Mouse (Mus musculus) liver, embryonic 14.5 days (tissue): Measurements from ENCODE around the gene Leap2. TPM values are rescaled to one million over a fixed set of nuclear protein-coding genes. Genes with fewer than 3 reads are reported as not detected.

Experiments
- ATAC-seq: fragments of 200-750 bp; cut with Nextera tagmentation; 2 replicates; pipeline ENCODE4 v1.8.0; 2017; ENCODE audit warnings: moderate number of reproducible peaks, mild to moderate bottlenecking, moderate library complexity; ENCODE audit not compliant: insufficient read depth
- DNase-seq, 3 experiments: peaks; one replicate each; pipeline ENCODE4 v3.0.0-alpha.2; 2012 to 2013; ENCODE audit warnings: low read depth in 3 of 3, low spot score in 3 of 3
- H3K27ac ChIP-seq: fragments of 300-500 bp; sonication (generic); 2 replicates; pipeline ENCODE4 v1.5.1; 2014; ENCODE audit warnings: moderate library complexity, mild to moderate bottlenecking, control low read depth, inconsistent platforms
- H3K27me3 ChIP-seq: fragments of 300-500 bp; sonication (generic); 2 replicates; pipeline ENCODE4 v1.6.1; 2014; ENCODE audit warnings: mild to moderate bottlenecking, low read length, moderate library complexity; ENCODE audit not compliant: control insufficient read depth, insufficient read depth
- H3K36me3 ChIP-seq: fragments of 300-500 bp; sonication (generic); replicated peaks from 2 replicates; pipeline ENCODE4 v1.6.1; 2014; ENCODE audit warnings: low read depth; ENCODE audit not compliant: control insufficient read depth, insufficient read depth
- H3K4me1 ChIP-seq, 2 experiments: fragments of 200-500 bp in 1 of 2; fragments of 300-500 bp in 1 of 2; sonication (generic) in 1 of 2; replicated peaks; 2 replicates each; pipeline ENCODE4 v1.6.1; 2012 to 2014; ENCODE audit warnings: antibody characterized with exemption in 1 of 2, inconsistent platforms in 1 of 2, low read length in 1 of 2; ENCODE audit not compliant: control insufficient read depth in 2 of 2, insufficient read depth in 2 of 2
- H3K4me2 ChIP-seq: fragments of 300-500 bp; sonication (generic); 2 replicates; pipeline ENCODE4 v1.6.1; 2014; ENCODE audit warnings: low read depth, mild to moderate bottlenecking, control low read depth, moderate library complexity
- H3K4me3 ChIP-seq, 2 experiments: fragments of 200-500 bp in 1 of 2; fragments of 300-500 bp in 1 of 2; sonication (generic) in 1 of 2; 2 replicates each; pipeline ENCODE4 v1.5.1; 2012 to 2014; ENCODE audit warnings: low read depth in 2 of 2, low read length in 2 of 2, mild to moderate bottlenecking in 2 of 2, control low read depth in 1 of 2, inconsistent platforms in 1 of 2, moderate library complexity in 1 of 2; ENCODE audit not compliant: insufficient read depth in 1 of 2
- H3K9ac ChIP-seq: fragments of 300-500 bp; sonication (generic); replicated peaks from 2 replicates; pipeline ENCODE4 v1.6.1; 2014; ENCODE audit warnings: mild to moderate bottlenecking, control low read depth, moderate library complexity
- H3K9me3 ChIP-seq: fragments of 300-500 bp; sonication (generic); 2 replicates; pipeline ENCODE4 v1.6.1; 2016; ENCODE audit warnings: low read length, mixed read lengths; ENCODE audit not compliant: control insufficient read depth
- CTCF ChIP-seq: IDR thresholded peaks from 2 replicates; pipeline ENCODE4 v1.5.1; 2016; ENCODE audit warnings: antibody characterized with exemption, low read depth, control low read depth
- EP300 ChIP-seq: IDR thresholded peaks from 2 replicates; pipeline ENCODE4 v1.6.1; 2016; ENCODE audit warnings: antibody characterized with exemption, low read depth
- WGBS: fragments of 180-500 bp; shearing (Covaris S2); extraction: QIAGEN DNeasy Blood & Tissue Kit; methylation state at CpG from one replicate; pipeline ENCODE4 v1.1.7; 2014; ENCODE audit not compliant: insufficient replicate concordance; 5-methylcytosine and 5-hydroxymethylcytosine counted together
- polyA plus RNA-seq, 2 experiments: library from polyadenylated mRNA; depleted of rRNA in 1 of 2; stranded (reverse) in 1 of 2; unstranded in 1 of 2; fragments of >200 nt; fragmentation: Nextera tagmentation in 1 of 2; extraction: Ambion mirVana in 1 of 2; gene quantifications; 2 replicates each; pipeline versions ENCODE4 v1.2.1 to v1.2.3; 2012 to 2014

Leap2 gene
- polyA plus RNA-seq, 2 experiments = 16.3 to 42.7 TPM

DNA sequence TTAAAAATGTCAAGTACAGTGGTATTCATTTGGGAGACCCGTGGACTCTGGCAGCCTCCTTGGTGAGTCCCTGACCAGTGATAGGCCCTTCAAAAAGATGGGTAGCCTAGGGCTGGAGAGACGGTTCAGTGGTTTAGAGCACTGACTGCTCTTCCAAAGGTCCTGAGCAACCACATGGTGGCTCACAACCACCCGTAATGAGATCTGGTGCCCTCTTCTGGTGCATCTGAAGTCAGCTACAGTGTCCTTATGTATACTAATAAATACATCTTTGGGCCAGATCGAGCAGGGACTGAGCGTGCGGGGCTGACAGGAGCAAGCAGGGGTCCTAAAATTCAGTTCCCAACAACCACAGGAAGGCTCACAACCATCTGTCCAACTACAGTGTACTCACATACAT is 20.9 kb upstream of the Leap2 start:
- WGBS = 14% methylated on average over 6 of the region's 6 CpGs
- Histone ChIP-seq H3K27me3 (no peaks in the 10 kb centered on the region), H3K4me3 (no peak overlapping the region), H3K9me3 (no peaks in the 10 kb centered on the region), H3K4me2 (no peak overlapping the region), H3K27ac (no peak overlapping the region), H3K36me3 (no peaks in the 10 kb centered on the region), H3K9ac (no peak overlapping the region), H3K4me1 (peaks cover 0 to 17% of the 10 kb centered on the region in 2 experiments; a peak in 2 of 4 replicates)
- no peak for DNase-seq
- ATAC-seq = peak; percentile 57; the same call in 1 of the 2 replicates
- TF ChIP-seq EP300 (no peak), CTCF (peak; percentile 85)

DNA sequence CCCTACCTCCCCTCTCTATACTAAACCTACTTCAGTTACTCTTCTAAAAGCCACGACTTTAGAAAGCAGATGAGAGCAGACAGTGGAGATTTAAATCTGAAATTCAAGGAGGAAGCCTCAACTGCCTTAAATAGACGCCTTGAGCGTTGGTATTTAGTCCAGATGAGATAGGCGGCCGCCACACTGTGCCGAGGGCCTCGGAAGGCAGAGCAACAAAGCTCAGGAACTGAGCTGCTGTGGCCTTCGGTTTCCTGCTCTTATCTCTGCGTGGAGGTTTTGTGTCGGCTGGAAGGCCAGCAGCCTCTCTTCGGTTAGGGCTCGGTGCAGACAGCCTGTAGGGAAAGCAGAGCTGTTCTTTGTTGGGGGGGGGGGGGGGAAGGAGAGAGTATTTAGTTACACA is 19.0 kb upstream of the Leap2 start:
- DNase-seq = no peak
- WGBS = 1% methylated on average over 12 of the region's 12 CpGs

GRCm38 (mm10) chr11:53436338-53436737 is 13.4 kb upstream of the Leap2 start:
- 73% methylated on average over 6 of the region's 6 CpGs for WGBS
- H3K4me2 ChIP-seq = no peak overlapping the region
- TF ChIP-seq CTCF (no peak), EP300 (no peak)
- H3K9me3 ChIP-seq = no peaks in the 10 kb centered on the region
- ATAC-seq (no peak), DNase-seq (no peak)
- H3K4me3 ChIP-seq = no peak overlapping the region
- no peaks in the 10 kb centered on the region for H3K27me3 ChIP-seq
- H3K4me1 ChIP-seq = peaks cover 20 to 28% of the 10 kb centered on the region in 2 experiments
- no peak overlapping the region for H3K9ac ChIP-seq
- H3K27ac ChIP-seq = no peak overlapping the region
- H3K36me3 ChIP-seq = no peaks in the 10 kb centered on the region

More for the DNA sequence above, 19.0 kb upstream of the Leap2 start:
- H3K9ac ChIP-seq = no peak overlapping the region
- no peak overlapping the region for H3K4me3 ChIP-seq
- H3K4me2 ChIP-seq = peak overlapping the region; percentile 13; the same call in 1 of the 2 replicates
- ATAC-seq = no peak
- H3K4me1 ChIP-seq = peaks cover 0 to 17% of the 10 kb centered on the region in 2 experiments; a peak in 2 of 4 replicates
- H3K9me3 ChIP-seq = no peaks in the 10 kb centered on the region
- no peak overlapping the region for H3K27ac ChIP-seq
- no peak for TF ChIP-seq CTCF
- TF ChIP-seq EP300 = no peak
- no peaks in the 10 kb centered on the region for H3K36me3 ChIP-seq
- no peaks in the 10 kb centered on the region for H3K27me3 ChIP-seq

- Histone ChIP-seq H3K4me3 (no peak overlapping the region), H3K27ac (no peak overlapping the region), H3K4me1 (peaks cover 21 to 28% of the 10 kb centered on the region in 2 experiments), H3K9me3 (no peaks in the 10 kb centered on the region), H3K36me3 (no peaks in the 10 kb centered on the region), H3K9ac (no peak overlapping the region), H3K27me3 (no peaks in the 10 kb centered on the region), H3K4me2 (no peak overlapping the region)
- ATAC-seq = no peak
- no peak for DNase-seq
- 49% methylated on average over 8 of the region's 8 CpGs for WGBS
- no peak for TF ChIP-seq CTCF
- TF ChIP-seq EP300 = no peak
These were observed 12.5 kb upstream of the Leap2 start for GRCm38 (mm10) chr11:53435504-53435903.

GRCm38 (mm10) chr11:53433057-53433456 is 10.1 kb upstream of the Leap2 start:
- H3K4me3 ChIP-seq = no peak overlapping the region
- H3K9ac ChIP-seq = no peak overlapping the region; the same call in 1 of the 2 replicates
- no peak for ATAC-seq
- TF ChIP-seq EP300 (peak; percentile 65), CTCF (no peak)
- no peak overlapping the region for H3K27ac ChIP-seq
- H3K27me3 ChIP-seq = no peaks in the 10 kb centered on the region
- H3K36me3 ChIP-seq = peaks cover 8% of the 10 kb centered on the region
- no peaks in the 10 kb centered on the region for H3K9me3 ChIP-seq
- WGBS = 10% methylated on average over 6 of the region's 6 CpGs
- peaks cover 24 to 33% of the 10 kb centered on the region in 2 experiments for H3K4me1 ChIP-seq
- peak in 1 of 3 experiments; percentile 34 for DNase-seq
- peak overlapping the region; percentile 34 for H3K4me2 ChIP-seq
